Mouse (Mus musculus): ENCODE results near the gene Ptgfr. TPM values are rescaled to one million over a fixed set of nuclear protein-coding genes. Genes with fewer than 3 reads are reported as not detected.

Ptgfr gene
- polyA plus RNA-seq, 1 experiment = not detected

GRCm38 (mm10) chr3:151808613-151809012, 28.8 kb downstream of the Ptgfr start:
- no peak for TF ChIP-seq GATA1 (IDR thresholded peaks at IDR 0.05; ENCODE audit: low read length)

- no peak for TF ChIP-seq GATA1 (IDR thresholded peaks at IDR 0.05; ENCODE audit: low read length)
Measured at GRCm38 (mm10) chr3:151788622-151789021, 48.8 kb downstream of the Ptgfr start.

DNA sequence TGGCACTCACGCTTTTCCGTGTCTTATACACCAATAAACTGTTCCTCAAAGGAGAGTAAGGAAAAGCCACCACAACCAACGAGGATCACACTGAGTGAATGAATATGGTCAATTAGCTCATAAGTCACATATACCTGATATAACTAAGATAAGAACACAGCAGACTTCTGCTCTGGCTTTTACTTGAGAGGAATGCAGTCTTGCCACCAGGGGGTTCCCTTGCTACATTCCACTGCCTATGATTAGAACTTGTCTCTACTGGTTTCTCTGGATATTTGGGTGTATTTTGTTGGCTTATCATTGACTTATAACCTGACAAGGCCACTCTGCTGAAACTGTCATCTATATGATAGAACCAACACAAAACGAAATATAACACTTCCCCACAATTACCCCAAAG, 62.3 kb downstream of the Ptgfr start:
- TF ChIP-seq GATA1 (IDR thresholded peaks at IDR 0.05; ENCODE audit: low read length) = no peak

GRCm38 (mm10) chr3:151771074-151771473, 66.4 kb downstream of the Ptgfr start:
- no peak for TF ChIP-seq GATA1 (IDR thresholded peaks at IDR 0.05; ENCODE audit: low read length)

DNA sequence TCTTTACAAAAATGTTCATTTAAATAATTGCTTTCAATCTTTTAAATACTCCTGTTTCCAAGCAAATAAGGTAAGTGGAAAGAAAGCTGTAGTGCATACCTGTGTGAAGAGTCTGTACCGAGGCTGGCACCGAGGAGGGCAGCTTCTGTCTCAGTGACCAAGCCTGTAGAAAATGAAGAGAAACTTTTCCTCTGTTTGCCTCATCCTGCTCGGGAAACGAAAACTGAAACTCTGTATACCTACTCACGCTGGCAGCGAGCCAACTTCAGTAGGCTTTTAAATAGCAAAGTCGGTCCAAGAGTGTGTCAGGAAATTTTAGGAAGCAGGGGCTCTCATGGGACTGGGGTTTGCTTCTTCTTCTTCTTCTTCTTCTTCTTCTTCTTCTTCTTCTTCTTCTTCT, 87.7 kb downstream of the Ptgfr start, which contains the start of gene Ifi44:
Gene Ifi44 (minus strand): TSS at position 224 of the 400 bp plus-strand sequence.
- no peak for TF ChIP-seq GATA1 (IDR thresholded peaks at IDR 0.05; ENCODE audit: low read length)

- TF ChIP-seq GATA1 (IDR thresholded peaks at IDR 0.05; ENCODE audit: low read length) = no peak
Measured at GRCm38 (mm10) chr3:151748514-151748913, 88.9 kb downstream of the Ptgfr start.

Other genes with a start within 250 kb of the Ptgfr start
- gene Ifi44, start 87.7 kb downstream of the Ptgfr start, polyA plus RNA-seq (2012) = not detected in 2 replicates
- not detected in 2 replicates for gene Ifi44l, start 74.7 kb downstream of the Ptgfr start, polyA plus RNA-seq (2012)